Mouse (Mus musculus): ENCODE measurements around the gene Gpx3.
"Not testable (repeated sequence)": the region's sequence is repeated elsewhere in the genome, so short reads cannot be mapped to it uniquely, and the experiment has no call there.

Gpx3 gene

DNA sequence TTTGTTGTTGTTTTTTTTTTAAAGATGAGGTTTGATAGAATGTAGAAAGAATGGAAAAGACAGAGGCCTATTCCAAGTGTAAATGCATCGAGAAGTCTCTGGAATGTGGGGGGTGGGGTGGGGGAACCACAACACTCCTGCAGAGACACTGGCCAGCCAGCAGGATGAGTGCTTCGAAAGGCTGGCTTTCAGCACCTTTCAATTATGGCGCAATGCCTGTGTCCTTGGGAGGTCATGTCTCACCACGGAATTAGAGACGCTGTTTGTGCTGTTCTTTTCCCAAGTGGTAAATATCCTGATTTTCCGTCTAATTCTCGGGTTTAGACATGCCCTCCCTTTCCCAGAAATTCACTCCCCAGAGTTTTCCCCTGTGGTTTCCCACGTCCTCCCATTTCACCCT lies 19.6 kb upstream of the Gpx3 start:
- no peak for DNase-seq

DNA sequence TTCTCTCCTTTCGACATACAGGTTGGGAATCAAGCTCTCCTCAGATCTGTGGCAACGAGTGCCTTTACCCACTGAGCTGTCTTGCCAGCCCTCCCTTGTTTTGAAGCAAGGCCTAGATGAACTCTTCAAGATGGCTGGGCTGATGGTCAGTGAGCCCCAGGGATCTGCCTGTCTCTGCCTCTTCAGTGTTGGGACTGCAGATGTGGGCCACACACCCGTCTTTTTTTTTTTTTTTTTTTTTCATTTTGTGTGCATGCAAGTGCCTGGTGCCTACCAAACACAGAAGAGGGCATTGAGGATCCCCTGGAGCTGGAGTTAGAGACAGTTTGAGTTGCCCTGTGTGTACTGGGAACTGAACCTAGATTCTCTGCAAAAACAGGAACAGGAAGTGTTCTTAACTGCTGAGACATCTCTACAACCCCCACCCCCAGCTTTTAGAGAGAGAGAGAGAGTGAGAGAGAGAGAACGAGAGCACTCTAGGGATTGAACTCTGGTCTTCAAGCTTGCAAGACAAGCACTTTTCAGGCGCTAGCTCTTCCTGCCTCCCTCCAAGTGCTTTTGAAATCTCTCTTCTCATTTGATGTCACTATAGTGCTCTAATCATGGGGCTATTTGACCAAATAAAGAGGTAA lies 17.9 kb upstream of the Gpx3 start:
- no peak for DNase-seq

- no peak for DNase-seq
Measured at GRCm38 (mm10) chr11:54884937-54885336, 17.3 kb upstream of the Gpx3 start.

DNA sequence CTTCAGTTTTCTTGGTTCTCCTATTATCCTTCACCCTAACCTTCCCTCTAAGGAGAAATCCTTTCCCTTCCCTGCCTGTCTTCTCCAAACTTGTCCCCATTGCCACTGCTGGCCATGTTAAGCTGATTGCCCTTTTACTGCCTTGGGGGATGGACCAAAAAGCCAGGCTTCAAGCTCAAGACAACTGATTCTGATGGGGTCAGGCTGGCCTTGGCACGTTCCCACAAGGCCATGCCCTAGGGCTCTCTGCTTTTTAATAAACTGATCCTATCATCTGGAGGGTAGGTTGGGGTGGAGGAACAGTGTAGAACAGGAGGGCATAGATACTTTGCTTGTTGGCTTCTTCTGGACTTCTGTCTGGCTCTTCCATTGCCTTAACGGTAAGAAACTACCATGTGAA lies 16.8 kb upstream of the Gpx3 start:
- no peak for DNase-seq

GRCm38 (mm10) chr11:54887927-54888326 lies 14.3 kb upstream of the Gpx3 start:
- DNase-seq: no peak

- DNase-seq: no peak
Measured at GRCm38 (mm10) chr11:54891341-54891740, 10.9 kb upstream of the Gpx3 start.

GRCm38 (mm10) chr11:54892091-54892490 lies 10.2 kb upstream of the Gpx3 start:
- no peak for DNase-seq

- no peak for DNase-seq
Measured at GRCm38 (mm10) chr11:54894589-54894988, 7.7 kb upstream of the Gpx3 start.

- not testable (repeated sequence) for DNase-seq
Measured at GRCm38 (mm10) chr11:54896646-54897045, 5.6 kb upstream of the Gpx3 start.

GRCm38 (mm10) chr11:54897470-54897869 lies 4.8 kb upstream of the Gpx3 start:
- DNase-seq: no peak

DNA sequence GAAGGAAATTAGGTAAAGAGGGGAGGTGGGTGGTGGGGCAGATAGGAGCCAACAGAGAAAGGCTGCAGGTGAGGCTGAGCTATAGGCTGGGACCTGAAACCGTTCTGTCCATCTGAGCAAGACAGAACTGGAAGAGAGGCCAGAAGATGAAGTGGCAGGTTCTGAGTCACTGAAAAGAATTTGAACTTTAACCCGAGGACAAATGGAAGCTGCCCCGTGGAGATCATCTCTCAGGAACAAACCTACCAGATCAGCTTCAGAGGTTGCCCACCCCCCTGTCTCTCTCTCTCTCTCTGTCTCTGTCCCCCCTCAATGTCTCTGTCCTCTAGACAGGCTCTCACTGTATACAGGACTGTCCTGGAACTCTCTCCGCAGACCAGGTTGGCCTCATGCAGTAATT lies 2.6 kb upstream of the Gpx3 start:
- DNase-seq: no peak

GRCm38 (mm10) chr11:54903339-54903738 lies 1.1 kb downstream of the Gpx3 start:
- DNase-seq: no peak

GRCm38 (mm10) chr11:54903940-54904706 lies 1.9 kb downstream of the Gpx3 start:
- no peak for DNase-seq

- no peak for DNase-seq
Measured at GRCm38 (mm10) chr11:54905086-54905485, 2.8 kb downstream of the Gpx3 start.

- no peak for DNase-seq
Measured at GRCm38 (mm10) chr11:54905931-54906330, 3.7 kb downstream of the Gpx3 start.

DNA sequence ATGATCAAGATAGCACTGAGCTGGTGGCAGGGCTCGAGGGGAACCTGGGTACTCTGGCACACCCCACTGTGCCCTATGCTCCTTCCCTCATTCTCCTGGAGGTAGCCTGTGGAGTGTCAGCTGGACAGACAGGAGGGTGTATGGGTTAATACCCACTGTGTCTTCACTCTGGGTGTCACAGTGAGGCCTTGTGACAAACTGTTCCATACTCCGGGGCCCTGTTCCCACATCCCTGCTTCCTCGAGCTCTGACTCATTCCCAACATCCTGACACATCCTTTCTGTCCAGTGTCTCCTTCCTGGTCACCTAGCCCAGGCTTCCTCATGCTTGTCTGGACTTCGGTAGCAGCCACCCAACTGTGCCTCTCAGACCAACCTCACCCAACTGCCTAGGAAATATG lies 4.2 kb downstream of the Gpx3 start:
- DNase-seq: no peak

GRCm38 (mm10) chr11:54907259-54907658 lies 5.0 kb downstream of the Gpx3 start:
- no peak for DNase-seq

DNA sequence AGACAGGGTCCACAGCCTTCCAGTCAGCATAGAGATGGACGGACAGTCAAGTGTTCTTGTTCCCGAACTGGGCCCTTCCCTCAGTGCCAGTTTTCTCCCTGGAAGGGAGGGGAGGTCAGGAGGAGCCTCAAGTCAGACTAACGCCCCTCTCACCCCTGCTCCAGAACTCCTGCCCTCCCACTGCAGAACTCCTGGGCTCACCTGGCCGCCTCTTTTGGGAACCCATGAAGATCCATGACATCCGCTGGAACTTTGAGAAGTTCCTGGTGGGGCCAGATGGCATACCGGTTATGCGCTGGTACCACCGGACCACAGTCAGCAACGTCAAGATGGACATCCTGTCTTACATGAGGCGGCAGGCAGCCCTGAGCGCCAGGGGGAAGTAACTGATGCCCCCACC lies 7.0 kb downstream of the Gpx3 start:
- DNase-seq: no peak

DNA sequence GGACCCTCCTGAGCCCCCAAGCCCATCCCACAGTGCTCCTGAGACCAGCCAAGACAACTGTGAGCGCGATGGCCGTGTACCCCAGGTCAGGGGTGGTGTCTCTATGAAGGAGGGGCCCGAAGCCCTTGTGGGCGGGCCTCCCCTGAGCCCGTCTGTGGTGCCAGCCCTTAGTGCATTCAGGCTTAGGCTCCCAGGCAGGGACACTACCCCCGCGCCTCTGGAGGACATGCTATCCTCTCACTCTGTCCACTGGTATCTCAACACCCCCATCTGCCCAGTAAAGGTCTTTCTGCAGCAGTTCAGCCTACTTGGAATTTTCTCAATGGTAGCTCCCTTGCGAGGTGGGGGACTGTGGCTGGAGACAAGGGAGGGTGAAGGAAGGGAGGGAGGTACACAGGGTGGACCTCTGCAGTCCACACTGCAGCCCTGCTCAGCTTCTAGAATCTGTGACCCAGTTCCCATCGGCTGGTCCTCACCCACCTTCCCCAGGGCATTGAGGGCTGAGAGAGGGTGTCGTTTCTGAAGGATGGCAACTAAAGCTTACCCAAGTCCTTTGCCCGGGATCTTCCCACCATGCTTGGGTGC lies 7.9 kb downstream of the Gpx3 start:
- no peak for DNase-seq

- no peak for DNase-seq
Measured at GRCm38 (mm10) chr11:54911201-54911600, 8.9 kb downstream of the Gpx3 start.

DNA sequence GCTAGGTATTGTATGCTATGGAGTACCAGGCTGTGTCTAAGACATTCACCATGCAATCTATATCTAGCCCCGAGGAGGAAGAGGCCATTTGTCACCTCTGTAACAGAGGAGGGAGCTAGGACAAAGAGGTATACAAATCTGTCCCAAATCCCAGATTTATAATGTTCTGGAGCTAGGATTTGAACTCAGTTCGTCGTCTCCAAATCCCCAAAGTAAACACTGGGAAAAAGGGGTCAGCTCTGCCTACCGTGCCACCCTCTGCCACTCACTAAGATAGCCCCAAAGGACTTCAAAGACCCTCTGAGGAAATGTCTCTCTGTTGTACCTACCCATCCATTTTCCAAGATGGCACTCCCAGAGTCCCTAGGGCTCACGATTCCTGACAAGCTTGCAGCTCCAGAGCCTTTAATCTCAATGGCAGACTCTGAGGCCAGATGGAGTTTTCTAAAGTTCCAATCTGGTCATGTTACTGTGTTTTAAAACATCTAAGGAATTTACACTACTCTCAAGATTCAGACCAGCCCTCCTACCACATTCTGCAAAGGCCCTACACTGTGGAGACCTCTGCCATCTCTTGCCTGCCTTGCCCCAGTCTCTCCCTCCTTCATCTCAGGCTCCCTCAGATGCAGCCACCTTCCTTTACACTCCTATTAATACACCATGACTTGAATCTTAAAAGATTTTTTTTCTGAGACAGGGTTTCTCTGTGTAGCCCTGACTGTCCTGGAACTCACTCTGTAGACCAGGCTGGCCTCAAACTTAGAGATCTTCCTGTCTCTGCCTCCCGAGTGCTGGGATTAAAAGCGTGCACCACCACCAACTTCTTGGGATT lies 9.6 kb downstream of the Gpx3 start:
- DNase-seq: no peak

DNA sequence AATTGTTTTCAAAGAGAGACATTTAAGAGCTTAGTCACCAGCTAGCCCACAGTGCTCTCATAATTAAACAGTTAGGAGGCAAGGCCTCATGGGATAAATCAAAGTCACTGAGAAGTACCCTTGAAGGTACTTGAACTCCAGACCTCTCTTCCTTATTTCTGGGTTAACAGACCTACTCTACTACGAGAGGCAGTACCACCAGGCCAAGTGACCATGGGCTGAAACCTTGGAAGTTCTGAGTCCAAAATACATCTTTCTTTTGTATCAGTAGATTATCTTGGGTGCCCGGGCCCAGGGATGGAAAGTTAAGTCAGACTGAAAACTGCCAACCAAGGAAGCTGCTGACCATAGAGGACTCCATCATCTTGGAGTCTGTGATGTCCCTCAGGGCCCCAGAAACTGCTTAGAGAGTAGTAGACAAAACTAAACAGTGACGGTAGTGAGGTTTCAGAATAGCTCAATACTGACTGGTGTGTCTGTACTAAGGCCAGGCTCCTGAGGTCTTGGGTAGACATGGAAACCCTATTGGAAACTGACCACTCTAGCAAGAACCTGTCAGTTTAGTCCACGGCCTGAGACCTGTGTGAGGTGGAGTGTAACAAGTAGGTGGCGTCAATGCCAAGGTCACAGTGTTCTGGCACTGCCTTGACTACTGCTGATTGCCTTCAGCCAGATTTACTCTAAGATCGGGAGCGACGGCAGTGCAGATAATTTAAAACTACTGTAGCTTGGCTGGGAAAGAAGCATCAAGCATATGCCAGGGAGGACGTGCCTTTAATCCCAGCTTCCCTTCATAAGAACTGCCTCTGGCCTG lies 10.5 kb downstream of the Gpx3 start:
- DNase-seq: no peak

GRCm38 (mm10) chr11:54913841-54914240 lies 11.6 kb downstream of the Gpx3 start:
- no peak for DNase-seq

Measured in thymus, postnatal 4 days (tissue).